Mouse (Mus musculus): Measurements from ENCODE around the gene Fam222b.
"Not testable (repeated sequence)": the region's sequence is repeated elsewhere in the genome, so short reads cannot be mapped to it uniquely, and the experiment has no call there.

Gene Fam222b

GRCm38 (mm10) chr11:78180081-78180761 lies 85.8 kb downstream of the Fam222b start:
- no peak for DNase-seq (ENCODE audit: low spot score in 2 of 2)

DNA sequence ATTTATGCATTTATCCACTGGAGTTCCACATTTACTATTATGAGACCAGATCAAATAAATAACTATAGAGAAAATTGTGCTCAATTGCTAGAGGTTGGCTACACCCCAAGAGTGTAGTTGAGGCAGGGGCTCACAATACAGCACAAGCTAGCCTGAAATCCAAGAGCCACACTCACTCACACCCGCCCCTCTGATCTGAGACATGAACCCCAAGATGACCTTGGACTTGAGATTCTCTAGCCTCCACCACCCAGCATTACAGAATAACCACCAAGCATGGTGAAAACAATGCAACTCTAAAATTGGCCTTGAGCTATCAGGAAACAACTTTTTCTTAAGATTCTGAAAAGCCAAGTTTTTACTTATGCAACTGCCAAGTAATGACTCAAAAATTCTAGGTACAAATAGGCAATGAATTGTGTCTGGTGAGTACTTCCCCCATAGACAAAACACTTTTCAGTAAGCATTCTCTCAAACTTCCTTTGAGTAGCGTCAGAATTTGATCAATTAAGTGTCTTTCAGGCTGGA lies 87.4 kb downstream of the Fam222b start:
- no peak for DNase-seq (ENCODE audit: low spot score in 2 of 2)

DNA sequence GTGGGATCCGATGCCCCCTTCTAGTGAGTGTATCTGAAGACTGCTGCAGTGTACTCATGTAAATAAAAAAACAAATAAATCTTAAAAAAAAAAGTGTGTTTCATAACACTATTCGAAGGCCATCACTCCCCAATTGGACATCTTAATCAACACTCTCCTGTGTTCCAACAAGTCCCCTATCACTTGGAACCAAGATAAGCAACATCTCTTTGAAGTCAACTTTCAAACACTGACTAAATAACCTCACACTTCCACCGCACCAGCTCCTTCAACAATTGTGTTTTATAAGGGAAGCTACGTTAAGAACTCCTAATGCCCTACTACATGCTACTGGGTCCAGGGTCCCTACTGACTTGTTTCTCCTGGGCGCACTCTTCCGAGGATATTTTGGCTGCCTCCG lies 88.0 kb downstream of the Fam222b start:
- no peak for DNase-seq (ENCODE audit: low spot score in 2 of 2)

GRCm38 (mm10) chr11:78182961-78183844 lies 88.7 kb downstream of the Fam222b start, which contains the start of gene Rpl23a:
Rpl23a (minus strand) TSS chr11:78183584.
- DNase-seq (ENCODE audit: low spot score in 2 of 2): peak; percentile 89 to 93

DNA sequence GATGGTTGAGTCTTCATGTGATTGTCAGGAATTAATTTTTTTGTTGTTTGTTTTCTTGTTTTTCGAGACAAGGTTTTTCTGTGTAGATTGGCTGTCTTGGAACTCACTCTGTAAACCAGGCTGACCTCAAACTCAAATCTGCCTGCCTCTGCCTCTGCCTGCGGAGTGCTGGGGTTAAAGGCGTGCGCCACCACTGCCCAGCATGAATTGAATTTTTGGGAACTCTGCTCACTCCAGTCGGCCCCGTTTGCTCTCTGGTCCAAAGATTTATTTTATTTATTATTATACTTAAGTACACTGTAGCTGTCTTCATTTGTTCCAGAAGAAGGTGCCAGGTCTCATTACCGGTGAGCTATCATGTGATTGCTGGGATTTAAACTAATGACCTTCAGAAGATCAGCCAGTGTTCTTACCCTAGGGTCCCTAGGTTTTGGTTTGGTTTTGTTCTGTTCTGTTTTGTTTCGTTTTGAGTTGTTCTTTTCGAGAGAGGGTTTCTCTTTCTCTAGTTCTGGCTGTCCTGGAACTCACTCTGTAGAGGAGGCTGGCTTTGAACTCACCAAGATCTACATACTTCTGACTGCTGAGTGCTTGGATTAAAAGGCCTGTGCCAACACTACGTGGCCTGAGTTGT lies 89.5 kb downstream of the Fam222b start:
- no peak for DNase-seq (ENCODE audit: low spot score in 2 of 2)

GRCm38 (mm10) chr11:78184702-78185101 lies 90.2 kb downstream of the Fam222b start:
- DNase-seq (ENCODE audit: low spot score in 2 of 2): not testable (repeated sequence)

- DNase-seq (ENCODE audit: low spot score in 2 of 2): peak; percentile 57 to 61
These were observed 94.1 kb downstream of the Fam222b start, which contains the start of gene Rab34 for GRCm38 (mm10) chr11:78188331-78189233. Rab34 (plus strand) TSS chr11:78188430.

GRCm38 (mm10) chr11:78189234-78190040 lies 95.0 kb downstream of the Fam222b start:
- DNase-seq (ENCODE audit: low spot score in 2 of 2): peak in 1 of 2 experiments; percentile 85

DNA sequence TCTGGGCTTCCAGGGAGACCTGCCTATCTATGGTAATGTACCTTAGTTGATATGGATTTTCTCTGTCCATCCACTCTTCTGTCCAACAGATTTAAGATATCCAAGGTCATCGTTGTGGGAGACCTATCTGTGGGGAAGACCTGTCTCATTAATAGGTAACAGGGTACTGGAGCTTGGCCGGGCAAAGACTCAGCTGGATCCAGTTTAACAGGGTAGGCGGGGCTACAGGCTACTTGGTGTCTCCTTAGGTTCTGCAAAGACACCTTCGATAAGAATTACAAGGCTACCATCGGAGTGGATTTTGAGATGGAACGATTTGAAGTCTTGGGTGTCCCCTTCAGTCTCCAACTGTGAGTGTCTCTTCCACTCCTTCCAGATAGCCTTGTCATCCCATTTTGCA lies 95.6 kb downstream of the Fam222b start:
- no peak for DNase-seq (ENCODE audit: low spot score in 2 of 2)

DNA sequence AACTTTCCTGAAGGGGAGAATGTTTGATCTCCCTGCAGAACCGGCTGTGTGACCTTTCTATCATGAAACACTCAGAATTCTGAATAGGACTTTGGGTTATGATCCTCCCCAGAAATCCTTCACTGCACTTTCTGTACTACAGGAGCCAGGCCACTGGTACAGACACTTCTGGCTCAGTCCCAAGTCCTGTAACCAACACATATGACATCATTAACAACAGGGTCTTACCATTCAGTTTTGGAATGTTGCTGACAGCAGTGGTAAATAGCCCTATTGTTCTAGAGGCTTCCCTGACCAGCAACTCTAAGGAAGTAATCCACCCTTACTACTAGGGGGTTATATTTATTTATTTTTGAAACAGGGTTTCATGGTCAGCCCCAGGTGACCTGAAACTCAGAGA lies 98.7 kb downstream of the Fam222b start, which contains the start of gene Proca1:
Gene Proca1, plus strand, starts transcription at position 280 of the 400 bp plus-strand sequence.
- no peak for DNase-seq (ENCODE audit: low spot score in 2 of 2)

GRCm38 (mm10) chr11:78194411-78195100 lies 100.1 kb downstream of the Fam222b start:
- no peak for DNase-seq (ENCODE audit: low spot score in 2 of 2)

DNA sequence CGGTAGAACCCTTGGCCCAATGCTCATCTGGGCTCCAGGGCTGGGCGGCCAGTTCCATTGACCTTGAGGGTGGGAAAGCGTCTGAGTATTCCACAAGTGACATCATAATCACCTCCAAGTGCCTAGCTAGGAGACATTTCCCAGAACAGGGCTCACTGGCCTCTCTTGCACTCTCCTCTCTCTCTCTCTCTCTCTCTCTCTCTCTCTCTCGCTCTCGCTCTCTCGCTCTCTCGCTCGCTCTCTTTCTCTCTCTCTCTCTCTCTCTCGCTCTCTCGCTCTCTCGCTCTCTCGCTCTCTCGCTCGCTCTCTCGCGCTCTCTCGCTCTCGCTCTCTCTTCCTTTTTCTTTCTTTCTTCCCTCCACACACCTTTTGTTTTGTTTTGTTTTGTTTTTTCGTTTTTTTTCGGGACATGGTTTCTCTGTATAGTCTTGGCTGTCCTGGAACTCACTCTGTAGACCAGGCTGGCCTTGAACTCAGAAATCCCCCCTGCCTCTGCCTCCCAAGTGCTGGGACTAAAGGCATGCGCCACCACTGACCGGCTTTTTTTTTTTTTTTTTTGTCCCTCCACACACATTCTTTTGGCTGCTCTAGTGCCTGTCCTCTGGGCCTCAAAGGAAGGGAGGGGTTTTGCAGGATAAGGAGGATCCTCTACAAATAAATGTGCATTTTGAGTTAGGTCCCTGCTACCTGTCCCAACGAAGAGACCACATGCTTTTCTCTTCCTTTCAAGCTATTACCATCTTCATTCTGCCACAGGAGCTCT lies 100.8 kb downstream of the Fam222b start:
- no peak for DNase-seq (ENCODE audit: low spot score in 2 of 2)

GRCm38 (mm10) chr11:78202372-78202771 lies 107.9 kb downstream of the Fam222b start:
- no peak for DNase-seq (ENCODE audit: low spot score in 2 of 2)

DNA sequence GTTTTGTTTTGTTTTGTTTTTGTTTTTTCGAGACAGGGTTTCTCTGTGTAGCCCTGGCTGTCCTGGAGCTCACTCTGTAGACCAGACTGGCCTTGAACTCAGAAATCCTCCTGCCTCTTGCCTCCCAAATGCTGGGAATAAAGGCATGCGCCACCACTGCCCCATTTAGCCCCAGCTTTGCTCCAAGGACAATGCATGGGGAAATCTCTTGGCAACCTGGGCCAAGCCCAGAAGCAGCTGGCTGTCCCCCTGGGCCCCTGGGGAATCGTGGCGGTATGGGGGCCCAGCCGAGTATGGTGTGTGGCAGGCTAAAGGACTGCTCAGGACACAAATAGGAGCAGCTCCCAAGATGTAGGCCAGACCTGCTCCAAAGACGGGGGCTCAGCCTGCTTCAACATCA lies 109.8 kb downstream of the Fam222b start:
- no peak for DNase-seq (ENCODE audit: low spot score in 2 of 2)

- DNase-seq (ENCODE audit: low spot score in 2 of 2): no peak
These were observed 111.1 kb downstream of the Fam222b start for GRCm38 (mm10) chr11:78205361-78206206.
